Mouse (Mus musculus) CD4-positive, CD25-positive, alpha-beta regulatory T cell, adult 4 months (primary cell): ENCODE results near the gene Olfr95. TPM values are rescaled to one million over a fixed set of nuclear protein-coding genes. Genes with fewer than 3 reads are reported as not detected.

ENCODE experiments used
- polyA plus RNA-seq, 2 experiments: library from polyadenylated mRNA; unstranded; fragments of 100-300 nt; shearing (Covaris generic); gene quantifications; one replicate each; pipeline ENCODE4 v1.2.1; 2017

Gene Olfr95
- polyA plus RNA-seq, 2 experiments from 2014 or later: not detected

Other genes starting within 250 kb of the Olfr95 start
- gene 2410137M14Rik, start 231.9 kb downstream of the Olfr95 start, polyA plus RNA-seq: not detected
- not detected for gene H2-M5, start 223.6 kb downstream of the Olfr95 start, polyA plus RNA-seq
- gene Zfp57, start 212.0 kb downstream of the Olfr95 start, polyA plus RNA-seq: not detected
- not detected for gene Mog, start 189.7 kb downstream of the Olfr95 start, polyA plus RNA-seq
- gene Gabbr1, start 167.2 kb downstream of the Olfr95 start, polyA plus RNA-seq: 1 to 10 TPM; 4.7 to 8.6 TPM
- under 1 TPM in 1 of 2 experiments, not detected in 1; 0.11 TPM for gene Olfr90, start 124.6 kb downstream of the Olfr95 start, polyA plus RNA-seq
- not detected for gene Olfr91, start 114.8 kb downstream of the Olfr95 start, polyA plus RNA-seq
- gene Olfr92, start 93.0 kb downstream of the Olfr95 start, polyA plus RNA-seq: not detected
- gene Olfr93, start 51.6 kb downstream of the Olfr95 start, polyA plus RNA-seq: not detected
- under 1 TPM in 1 of 2 experiments, not detected in 1; 0.70 TPM for gene Ubd, start 19.2 kb downstream of the Olfr95 start, polyA plus RNA-seq
- not detected for gene Olfr94, start 12.1 kb downstream of the Olfr95 start, polyA plus RNA-seq
- gene Olfr96, start 7.0 kb upstream of the Olfr95 start, polyA plus RNA-seq: not detected
- gene Olfr97, start 24.2 kb upstream of the Olfr95 start, polyA plus RNA-seq: not detected
- gene Olfr98, start 50.6 kb upstream of the Olfr95 start, polyA plus RNA-seq: not detected
- gene H2-M3, start 57.1 kb upstream of the Olfr95 start, polyA plus RNA-seq: 100 to 1,000 TPM; 131 to 144 TPM
- gene Olfr99, start 70.3 kb upstream of the Olfr95 start, polyA plus RNA-seq: 1 to 10 TPM; 4.3 to 5.5 TPM
- under 1 TPM; 0.22 to 0.25 TPM for gene Olfr101, start 91.2 kb upstream of the Olfr95 start, polyA plus RNA-seq
- not detected for gene Olfr102, start 103.9 kb upstream of the Olfr95 start, polyA plus RNA-seq
- not detected for gene Olfr103, start 126.6 kb upstream of the Olfr95 start, polyA plus RNA-seq
- not detected for gene Olfr104-ps, start 146.5 kb upstream of the Olfr95 start, polyA plus RNA-seq
- gene Olfr105-ps, start 165.9 kb upstream of the Olfr95 start, polyA plus RNA-seq: not detected
- not detected for gene Olfr106-ps, start 177.3 kb upstream of the Olfr95 start, polyA plus RNA-seq
- gene Olfr107, start 186.1 kb upstream of the Olfr95 start, polyA plus RNA-seq: under 1 TPM in 1 of 2 experiments, not detected in 1; 0.11 TPM
- not detected for gene Olfr108, start 232.4 kb upstream of the Olfr95 start, polyA plus RNA-seq
- not detected for gene Olfr109, start 245.8 kb upstream of the Olfr95 start, polyA plus RNA-seq